Mouse (Mus musculus): Measurements from ENCODE around the gene Galntl6.

GRCm38 (mm10) chr8:57892115-57892514 is 1020.3 kb downstream of the Galntl6 start:
- TF ChIP-seq CTCF (IDR thresholded peaks at IDR 0.05; ENCODE audit: control insufficient read depth, insufficient read depth, low read length) (no peak), POLR2A (IDR thresholded peaks at IDR 0.05; ENCODE audit: borderline replicate concordance, control insufficient read depth, low read depth, low read length) (no peak)
